Mouse (Mus musculus) heart, adult 11 months (tissue): ENCODE measurements at regions not wholly inside any gene's neighbourhood (a gene's known extent, or its start where the extent isn't known, plus 50 kb on each side); places are given as distances from the start of the nearest gene placed in this dataset.
A peak's percentile ranks its signal among the peaks of the same experiment; 100 is the strongest.
"Not testable (repeated sequence)": the region's sequence is repeated elsewhere in the genome, so short reads cannot be mapped to it uniquely, and the experiment has no call there.

Experiments
- DNase-seq: peaks from one replicate; pipeline ENCODE4 v3.0.0; 2022

- DNase-seq: no peak
Measured at GRCm38 (mm10) chr2:94772801-94773200, 334.9 kb upstream of the Api5 start.

- DNase-seq: no peak
Measured at GRCm38 (mm10) chr2:94772268-94772667, 334.3 kb upstream of the Api5 start.

- no peak for DNase-seq
Measured at GRCm38 (mm10) chr2:94766524-94766923, 328.6 kb upstream of the Api5 start.

- DNase-seq: no peak
Measured at GRCm38 (mm10) chr2:94764852-94765435, 327.0 kb upstream of the Api5 start.

GRCm38 (mm10) chr2:94764451-94764850 is 326.5 kb upstream of the Api5 start:
- no peak for DNase-seq

GRCm38 (mm10) chr2:94748161-94748711 is 310.3 kb upstream of the Api5 start:
- no peak for DNase-seq

GRCm38 (mm10) chr2:94729791-94730190 is 291.9 kb upstream of the Api5 start:
- DNase-seq: no peak

GRCm38 (mm10) chr2:94699383-94699782 is 261.4 kb upstream of the Api5 start:
- DNase-seq: peak; percentile 29

GRCm38 (mm10) chr2:94695212-94695611 is 257.3 kb upstream of the Api5 start:
- DNase-seq: no peak

GRCm38 (mm10) chr2:94690560-94690959 is 252.6 kb upstream of the Api5 start:
- no peak for DNase-seq

GRCm38 (mm10) chr2:94685619-94686018 is 247.7 kb upstream of the Api5 start:
- DNase-seq: not testable (repeated sequence)

GRCm38 (mm10) chr2:94680096-94680765 is 242.3 kb upstream of the Api5 start:
- no peak for DNase-seq

GRCm38 (mm10) chr2:94665850-94666249 is 227.9 kb upstream of the Api5 start:
- no peak for DNase-seq

GRCm38 (mm10) chr2:94658426-94658825 is 220.5 kb upstream of the Api5 start:
- no peak for DNase-seq
